Mouse (Mus musculus) kidney, postnatal 0 days (tissue): ENCODE measurements around the gene Grk3. TPM values are rescaled to one million over a fixed set of nuclear protein-coding genes. Genes with fewer than 3 reads are reported as not detected.

Source experiments
- ATAC-seq: fragments of 200-750 bp; cut with Nextera tagmentation; replicated peaks from 2 replicates; pipeline ENCODE4 v1.8.0; 2017; ENCODE audit warnings: low read depth, moderate number of reproducible peaks, moderate TSS enrichment, moderate library complexity; ENCODE audit not compliant: low FRiP score
- DNase-seq: peaks from one replicate; pipeline ENCODE4 v3.0.0-alpha.2; 2016; ENCODE audit warnings: low spot score
- H3K27ac ChIP-seq: fragments of 300-500 bp; sonication (generic); 2 replicates; pipeline ENCODE4 v1.5.1; 2014; ENCODE audit warnings: mild to moderate bottlenecking
- H3K27me3 ChIP-seq: fragments of 300-500 bp; sonication (generic); 2 replicates; pipeline ENCODE4 v1.6.1; 2014; ENCODE audit warnings: low read length, mixed read lengths; ENCODE audit not compliant: insufficient read depth
- H3K36me3 ChIP-seq: fragments of 300-500 bp; sonication (generic); 2 replicates; pipeline ENCODE4 v1.6.1; 2014; ENCODE audit warnings: low read length, mixed read lengths; ENCODE audit not compliant: insufficient read depth
- H3K4me1 ChIP-seq: fragments of 300-500 bp; sonication (generic); replicated peaks from 2 replicates; pipeline ENCODE4 v1.6.1; 2014; ENCODE audit warnings: antibody characterized with exemption, low read length, mixed read lengths; ENCODE audit not compliant: insufficient read depth
- H3K4me2 ChIP-seq: fragments of 300-500 bp; sonication (generic); 2 replicates; pipeline ENCODE4 v1.6.1; 2014; ENCODE audit warnings: mild to moderate bottlenecking, low read length, moderate library complexity, mixed read lengths
- H3K4me3 ChIP-seq: fragments of 300-500 bp; sonication (generic); replicated peaks from 2 replicates; pipeline ENCODE4 v1.5.1; 2014; ENCODE audit warnings: low read depth, low read length
- H3K9ac ChIP-seq: fragments of 300-500 bp; sonication (generic); 2 replicates; pipeline ENCODE4 v1.6.1; 2014; ENCODE audit warnings: low read depth, low read length
- H3K9me3 ChIP-seq: fragments of 300-500 bp; sonication (generic); replicated peaks from 2 replicates; pipeline ENCODE4 v1.6.1; 2016; ENCODE audit warnings: low read length, inconsistent platforms, mixed read lengths
- CTCF ChIP-seq: IDR thresholded peaks from 2 replicates; pipeline ENCODE4 v1.5.1; 2016; ENCODE audit warnings: antibody characterized with exemption, low read depth, mild to moderate bottlenecking, moderate library complexity
- WGBS: fragments of 180-500 bp; shearing (Covaris S2); extraction: QIAGEN DNeasy Blood & Tissue Kit; methylation state at CpG from one replicate; pipeline ENCODE4 v1.1.7; 2014; 5-methylcytosine and 5-hydroxymethylcytosine counted together
- polyA plus RNA-seq: library from polyadenylated mRNA; unstranded; fragments of >200 nt; fragmentation: Nextera tagmentation; extraction: Ambion mirVana; gene quantifications from 2 replicates; pipeline ENCODE4 v1.2.1, GENCODE M21; 2015

Grk3 gene
- polyA plus RNA-seq, 1 experiment from 2014 or later = 4.4 TPM

- DNase-seq (peak; percentile 82), ATAC-seq (peak; percentile 77)
- Histone ChIP-seq H3K4me1 (no peaks in the 10 kb centered on the region), H3K4me3 (no peak overlapping the region), H3K27me3 (no peaks in the 10 kb centered on the region), H3K9ac (no peak overlapping the region), H3K36me3 (no peaks in the 10 kb centered on the region), H3K27ac (no peak overlapping the region), H3K4me2 (no peak overlapping the region), H3K9me3 (no peaks in the 10 kb centered on the region)
- 7% methylated on average over 5 of the region's 5 CpGs for WGBS
- TF ChIP-seq CTCF = no peak
These were observed 26.0 kb upstream of the Grk3 start for GRCm38 (mm10) chr5:113041567-113042071.

GRCm38 (mm10) chr5:113040776-113041175, 25.2 kb upstream of the Grk3 start:
- Histone ChIP-seq H3K9me3 (no peaks in the 10 kb centered on the region), H3K27me3 (no peaks in the 10 kb centered on the region), H3K4me1 (no peaks in the 10 kb centered on the region), H3K9ac (no peak overlapping the region), H3K36me3 (no peaks in the 10 kb centered on the region), H3K27ac (no peak overlapping the region), H3K4me3 (no peak overlapping the region), H3K4me2 (no peak overlapping the region)
- no peak for DNase-seq
- WGBS = 71% methylated on average over 6 of the region's 6 CpGs
- no peak for ATAC-seq
- TF ChIP-seq CTCF = no peak

- ATAC-seq = no peak
- no peak for TF ChIP-seq CTCF
These were observed 23.0 kb upstream of the Grk3 start for GRCm38 (mm10) chr5:113038601-113039000.

GRCm38 (mm10) chr5:113035094-113036047, 19.8 kb upstream of the Grk3 start:
- ATAC-seq (no peak), DNase-seq (peak; percentile 40)
- H3K4me2 ChIP-seq = no peak overlapping the region
- no peaks in the 10 kb centered on the region for H3K9me3 ChIP-seq
- no peak overlapping the region for H3K9ac ChIP-seq
- H3K36me3 ChIP-seq = no peaks in the 10 kb centered on the region
- H3K27me3 ChIP-seq = no peaks in the 10 kb centered on the region
- H3K27ac ChIP-seq = no peak overlapping the region
- no peak for TF ChIP-seq CTCF
- no peak overlapping the region for H3K4me3 ChIP-seq
- WGBS = 42% methylated on average over 10 of the region's 10 CpGs
- peaks cover 9% of the 10 kb centered on the region; the same call in 1 of the 2 replicates for H3K4me1 ChIP-seq

More at GRCm38 (mm10) chr5:113038601-113039000, 23.0 kb upstream of the Grk3 start:
- Histone ChIP-seq H3K27ac (no peak overlapping the region), H3K4me1 (peaks cover 9% of the 10 kb centered on the region; the same call in 1 of the 2 replicates), H3K27me3 (no peaks in the 10 kb centered on the region), H3K4me2 (no peak overlapping the region), H3K9ac (no peak overlapping the region), H3K9me3 (no peaks in the 10 kb centered on the region), H3K36me3 (no peaks in the 10 kb centered on the region), H3K4me3 (no peak overlapping the region)
- no peak for DNase-seq
- 85% methylated on average over 6 of the region's 6 CpGs for WGBS

GRCm38 (mm10) chr5:113031201-113031754, 15.7 kb upstream of the Grk3 start:
- H3K4me3 ChIP-seq = no peak overlapping the region
- H3K9ac ChIP-seq = no peak overlapping the region
- H3K27me3 ChIP-seq = no peaks in the 10 kb centered on the region
- no peaks in the 10 kb centered on the region for H3K36me3 ChIP-seq
- 58% methylated on average over 15 of the region's 15 CpGs for WGBS
- TF ChIP-seq CTCF = no peak
- ATAC-seq (no peak), DNase-seq (no peak)
- H3K9me3 ChIP-seq = no peaks in the 10 kb centered on the region
- H3K4me1 ChIP-seq = peaks cover 9% of the 10 kb centered on the region; the same call in 1 of the 2 replicates
- no peak overlapping the region for H3K4me2 ChIP-seq
- no peak overlapping the region for H3K27ac ChIP-seq

DNA sequence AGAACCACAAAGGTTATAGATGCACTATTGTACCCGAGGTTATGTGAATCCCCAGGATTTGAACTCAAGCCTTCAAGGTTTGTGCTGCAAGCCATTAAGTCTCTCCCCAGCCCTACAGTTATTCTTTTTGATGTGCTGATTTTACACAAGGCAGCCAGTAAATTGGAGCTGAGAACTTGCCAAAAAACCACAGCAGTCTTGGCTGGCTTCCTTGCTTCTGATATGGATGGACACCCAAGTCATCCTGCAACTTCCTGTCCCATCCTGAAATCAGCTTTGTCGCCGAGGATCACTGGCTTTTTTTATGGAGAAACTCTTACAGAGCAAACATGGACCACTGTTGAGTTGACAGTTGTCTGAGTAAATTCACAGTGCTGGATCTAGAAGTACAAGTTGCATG, 14.5 kb upstream of the Grk3 start:
- 60% methylated on average over 3 of the region's 3 CpGs for WGBS
- no peaks in the 10 kb centered on the region for H3K27me3 ChIP-seq
- no peak overlapping the region for H3K9ac ChIP-seq
- no peak for TF ChIP-seq CTCF
- ATAC-seq = no peak
- no peak overlapping the region for H3K4me2 ChIP-seq
- H3K4me3 ChIP-seq = no peak overlapping the region
- peaks cover 10% of the 10 kb centered on the region; the same call in 1 of the 2 replicates for H3K4me1 ChIP-seq
- no peaks in the 10 kb centered on the region for H3K9me3 ChIP-seq
- no peaks in the 10 kb centered on the region for H3K36me3 ChIP-seq
- DNase-seq = no peak
- no peak overlapping the region for H3K27ac ChIP-seq
